Mouse (Mus musculus): ENCODE results near the gene Taar7e. TPM values are rescaled to one million over a fixed set of nuclear protein-coding genes. Genes with fewer than 3 reads are reported as not detected.

Gene Taar7e
- polyA plus RNA-seq (2014; fragmentation: Nextera tagmentation; extraction: Ambion mirVana), result not detected in 2 replicates

DNA sequence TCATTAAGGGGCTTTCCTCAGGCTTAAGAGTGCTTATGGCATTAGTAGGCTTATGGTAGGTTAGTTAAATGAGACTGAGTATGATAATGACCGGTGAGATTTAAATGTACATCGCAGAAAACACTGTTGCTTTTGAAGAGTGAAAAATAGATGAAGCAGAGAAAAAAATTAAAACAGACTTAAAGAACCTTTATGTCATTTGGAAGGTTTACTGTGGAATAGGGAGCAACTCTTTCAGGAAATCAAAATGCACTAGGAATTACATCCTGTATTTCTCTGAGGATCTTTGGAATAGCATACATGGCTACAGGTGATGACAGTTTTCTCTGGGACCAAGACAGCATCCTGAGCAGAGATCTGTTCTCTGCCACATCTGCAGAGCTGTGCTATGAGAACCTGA is at the start of gene Taar7e:
Taar7e (plus strand) TSS at position 301 of the 400 bp plus-strand sequence.
- H3K9ac ChIP-seq (replicated peaks; ENCODE audit: low read depth, low read length), result no peak within 1 kb of the TSS
- ATAC-seq (ENCODE audit: insufficient number of reproducible peaks, insufficient read depth, low FRiP score, low read depth), result no peak
- WGBS, result 91% methylated on average over 2 of the region's 2 CpGs
- no peaks in the 10 kb centered on the region for H3K36me3 ChIP-seq (ENCODE audit: control insufficient read depth, insufficient read depth, low read length)
- no peaks in the 10 kb centered on the region for H3K9me3 ChIP-seq (ENCODE audit: control insufficient read depth, low read depth, low read length)
- no peak within 1 kb of the TSS for H3K4me3 ChIP-seq (ENCODE audit: low read depth, low read length)
- H3K4me2 ChIP-seq (replicated peaks; ENCODE audit: low read depth, low read length), result no peak within 1 kb of the TSS
- H3K4me1 ChIP-seq (ENCODE audit: control insufficient read depth, insufficient read depth, low read length), result no peaks in the 10 kb centered on the region
- no peaks in the 10 kb centered on the region for H3K27me3 ChIP-seq (ENCODE audit: control insufficient read depth, insufficient read depth, low read length)
- no peak within 1 kb of the TSS for H3K27ac ChIP-seq (ENCODE audit: low read length)

DNA sequence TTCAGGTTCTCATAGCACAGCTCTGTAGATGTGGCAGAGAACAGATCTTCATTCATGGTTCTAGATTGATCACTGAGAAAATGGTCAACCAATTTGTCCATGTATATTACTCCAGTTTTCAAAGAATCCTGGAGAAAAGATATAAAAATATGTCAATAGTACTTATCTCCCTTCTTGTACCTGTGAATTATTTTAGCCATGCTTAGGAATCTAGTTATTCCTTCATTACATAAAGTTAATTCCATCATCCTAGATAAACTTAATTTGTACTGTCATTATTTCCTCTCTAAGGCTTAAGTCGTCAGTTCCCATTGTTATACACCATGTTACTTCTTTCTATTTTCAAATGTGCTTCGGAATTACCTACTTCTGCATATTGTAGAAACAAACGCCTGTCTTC is 44.0 kb upstream of the Taar7e start, which contains the start of gene Taar7a:
Taar7a (minus strand) TSS at position 101 of the 400 bp plus-strand sequence.
- Histone ChIP-seq H3K9me3 (ENCODE audit: control insufficient read depth, low read depth, low read length) (no peaks in the 10 kb centered on the region), H3K9ac (replicated peaks; ENCODE audit: low read depth, low read length) (no peak within 1 kb of the TSS), H3K36me3 (ENCODE audit: control insufficient read depth, insufficient read depth, low read length) (no peaks in the 10 kb centered on the region), H3K4me3 (ENCODE audit: low read depth, low read length) (no peak within 1 kb of the TSS), H3K27me3 (ENCODE audit: control insufficient read depth, insufficient read depth, low read length) (no peaks in the 10 kb centered on the region), H3K4me2 (replicated peaks; ENCODE audit: low read depth, low read length) (no peak within 1 kb of the TSS), H3K4me1 (ENCODE audit: control insufficient read depth, insufficient read depth, low read length) (no peaks in the 10 kb centered on the region), H3K27ac (ENCODE audit: low read length) (no peak within 1 kb of the TSS)
- WGBS, result 87% methylated on average over 3 of the region's 3 CpGs
- ATAC-seq (ENCODE audit: insufficient number of reproducible peaks, insufficient read depth, low FRiP score, low read depth), result no peak

DNA sequence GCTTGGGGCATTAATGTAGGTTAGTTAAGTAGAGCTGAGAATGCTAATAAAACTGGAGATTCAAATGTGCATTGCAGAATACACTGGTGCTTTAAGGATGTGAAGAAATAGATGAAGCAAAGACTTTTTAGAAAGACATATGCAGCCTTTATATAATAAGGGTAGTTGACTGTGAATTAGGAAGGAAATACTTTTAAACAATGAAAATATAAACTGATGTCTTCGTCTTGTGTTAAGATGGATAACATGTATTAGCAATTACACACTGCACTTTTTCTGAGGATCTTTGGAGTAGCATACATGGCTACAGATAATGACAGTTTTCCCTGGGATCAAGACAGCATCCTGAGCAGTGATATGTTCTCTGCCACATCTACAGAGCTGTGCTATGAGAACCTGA is 37.8 kb upstream of the Taar7e start, which contains the start of gene Taar7b:
Taar7b (plus strand) TSS at position 301 of the 400 bp plus-strand sequence.
- Histone ChIP-seq H3K27ac (ENCODE audit: low read length) (no peak within 1 kb of the TSS), H3K27me3 (ENCODE audit: control insufficient read depth, insufficient read depth, low read length) (no peaks in the 10 kb centered on the region), H3K36me3 (ENCODE audit: control insufficient read depth, insufficient read depth, low read length) (no peaks in the 10 kb centered on the region), H3K4me2 (replicated peaks; ENCODE audit: low read depth, low read length) (no peak within 1 kb of the TSS), H3K9me3 (ENCODE audit: control insufficient read depth, low read depth, low read length) (no peaks in the 10 kb centered on the region), H3K4me1 (ENCODE audit: control insufficient read depth, insufficient read depth, low read length) (no peaks in the 10 kb centered on the region), H3K9ac (replicated peaks; ENCODE audit: low read depth, low read length) (no peak within 1 kb of the TSS), H3K4me3 (ENCODE audit: low read depth, low read length) (no peak within 1 kb of the TSS)
- no peak for ATAC-seq (ENCODE audit: insufficient number of reproducible peaks, insufficient read depth, low FRiP score, low read depth)
- 68% methylated on average over 1 of the region's 1 CpGs for WGBS

DNA sequence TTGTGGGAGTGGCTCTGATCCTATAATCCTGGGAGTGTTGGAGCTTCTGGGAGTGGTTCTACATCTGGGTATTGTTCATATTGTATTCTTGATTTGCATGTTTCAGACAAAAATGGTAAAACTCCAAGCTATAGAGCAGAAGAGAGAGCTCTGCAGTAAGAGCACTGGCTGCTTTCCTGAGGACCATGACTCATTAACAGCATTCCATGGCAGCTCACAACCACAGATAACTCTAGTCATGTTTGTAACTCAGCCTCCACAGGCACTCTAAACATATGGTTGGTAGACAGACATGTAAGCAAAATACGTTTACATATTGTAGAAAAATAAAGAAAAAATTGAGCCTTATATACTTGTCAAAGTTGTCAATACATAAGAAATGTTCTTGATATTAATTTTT is 31.0 kb upstream of the Taar7e start:
- H3K27ac ChIP-seq (ENCODE audit: low read length), result no peak overlapping the region
- H3K4me1 ChIP-seq (ENCODE audit: control insufficient read depth, insufficient read depth, low read length), result no peaks in the 10 kb centered on the region
- ATAC-seq (ENCODE audit: insufficient number of reproducible peaks, insufficient read depth, low FRiP score, low read depth), result no peak
- H3K9ac ChIP-seq (replicated peaks; ENCODE audit: low read depth, low read length), result no peak overlapping the region
- H3K4me3 ChIP-seq (ENCODE audit: low read depth, low read length), result no peak overlapping the region
- H3K9me3 ChIP-seq (ENCODE audit: control insufficient read depth, low read depth, low read length), result no peaks in the 10 kb centered on the region
- no peaks in the 10 kb centered on the region for H3K36me3 ChIP-seq (ENCODE audit: control insufficient read depth, insufficient read depth, low read length)
- H3K27me3 ChIP-seq (ENCODE audit: control insufficient read depth, insufficient read depth, low read length), result no peaks in the 10 kb centered on the region
- no peak overlapping the region for H3K4me2 ChIP-seq (replicated peaks; ENCODE audit: low read depth, low read length)
- WGBS, result 62% methylated on average over 1 of the region's 1 CpGs

- Histone ChIP-seq H3K4me1 (ENCODE audit: control insufficient read depth, insufficient read depth, low read length) (no peaks in the 10 kb centered on the region), H3K27me3 (ENCODE audit: control insufficient read depth, insufficient read depth, low read length) (no peaks in the 10 kb centered on the region), H3K36me3 (ENCODE audit: control insufficient read depth, insufficient read depth, low read length) (no peaks in the 10 kb centered on the region), H3K9ac (replicated peaks; ENCODE audit: low read depth, low read length) (no peak overlapping the region), H3K9me3 (ENCODE audit: control insufficient read depth, low read depth, low read length) (no peaks in the 10 kb centered on the region), H3K4me3 (ENCODE audit: low read depth, low read length) (no peak overlapping the region), H3K27ac (ENCODE audit: low read length) (no peak overlapping the region), H3K4me2 (replicated peaks; ENCODE audit: low read depth, low read length) (no peak overlapping the region)
- WGBS, result 24% methylated on average over 2 of the region's 2 CpGs
- no peak for ATAC-seq (ENCODE audit: insufficient number of reproducible peaks, insufficient read depth, low FRiP score, low read depth)
Observed at GRCm38 (mm10) chr10:24007034-24007433, 30.4 kb upstream of the Taar7e start.

DNA sequence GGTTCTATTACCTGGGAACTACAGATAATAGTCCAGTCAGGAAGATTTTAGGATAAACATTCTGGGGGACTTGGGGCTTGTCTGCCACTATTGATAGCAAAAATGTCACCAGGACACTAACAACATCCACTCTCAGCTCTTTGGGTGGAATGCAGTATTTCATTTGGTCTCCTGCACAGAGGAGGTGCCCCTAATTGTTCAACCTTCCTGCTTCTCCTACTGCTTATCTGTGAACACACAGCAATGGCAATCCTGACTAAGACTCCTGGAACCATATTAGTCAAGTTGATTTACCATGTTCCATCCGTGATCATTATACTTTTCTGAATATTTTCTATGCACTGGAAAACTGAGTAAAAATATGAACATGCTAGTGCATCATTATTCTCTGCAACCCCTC is 29.3 kb upstream of the Taar7e start:
- no peak overlapping the region for H3K27ac ChIP-seq (ENCODE audit: low read length)
- no peaks in the 10 kb centered on the region for H3K9me3 ChIP-seq (ENCODE audit: control insufficient read depth, low read depth, low read length)
- H3K4me2 ChIP-seq (replicated peaks; ENCODE audit: low read depth, low read length), result no peak overlapping the region
- no peaks in the 10 kb centered on the region for H3K36me3 ChIP-seq (ENCODE audit: control insufficient read depth, insufficient read depth, low read length)
- no peak overlapping the region for H3K9ac ChIP-seq (replicated peaks; ENCODE audit: low read depth, low read length)
- WGBS, result 84% methylated on average over 1 of the region's 1 CpGs
- ATAC-seq (ENCODE audit: insufficient number of reproducible peaks, insufficient read depth, low FRiP score, low read depth), result no peak
- no peak overlapping the region for H3K4me3 ChIP-seq (ENCODE audit: low read depth, low read length)
- no peaks in the 10 kb centered on the region for H3K27me3 ChIP-seq (ENCODE audit: control insufficient read depth, insufficient read depth, low read length)
- no peaks in the 10 kb centered on the region for H3K4me1 ChIP-seq (ENCODE audit: control insufficient read depth, insufficient read depth, low read length)

DNA sequence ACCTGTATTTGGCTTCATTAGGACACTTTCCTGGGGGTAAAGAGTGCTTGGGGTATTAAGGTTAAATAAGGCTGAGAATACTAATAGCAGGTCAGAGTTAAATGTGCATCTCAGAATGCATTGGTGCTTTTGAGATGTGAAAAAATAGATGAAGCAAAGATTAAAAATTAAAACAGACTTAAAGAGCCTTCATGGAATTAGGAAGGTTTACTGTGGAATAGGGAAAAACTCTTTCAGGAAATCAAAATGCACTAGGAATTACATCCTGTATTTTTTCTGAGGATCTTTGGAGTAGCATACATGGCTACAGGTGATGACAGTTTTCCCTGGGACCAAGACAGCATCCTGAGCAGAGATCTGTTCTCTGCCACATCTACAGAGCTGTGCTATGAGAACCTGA is 10.5 kb upstream of the Taar7e start, which contains the start of gene Taar7d:
Taar7d (plus strand) TSS at position 301 of the 400 bp plus-strand sequence.
- Histone ChIP-seq H3K27ac (ENCODE audit: low read length) (no peak within 1 kb of the TSS), H3K9ac (replicated peaks; ENCODE audit: low read depth, low read length) (no peak within 1 kb of the TSS), H3K36me3 (ENCODE audit: control insufficient read depth, insufficient read depth, low read length) (no peaks in the 10 kb centered on the region), H3K9me3 (ENCODE audit: control insufficient read depth, low read depth, low read length) (no peaks in the 10 kb centered on the region), H3K4me1 (ENCODE audit: control insufficient read depth, insufficient read depth, low read length) (no peaks in the 10 kb centered on the region), H3K4me3 (ENCODE audit: low read depth, low read length) (no peak within 1 kb of the TSS), H3K4me2 (replicated peaks; ENCODE audit: low read depth, low read length) (no peak within 1 kb of the TSS), H3K27me3 (ENCODE audit: control insufficient read depth, insufficient read depth, low read length) (no peaks in the 10 kb centered on the region)
- ATAC-seq (ENCODE audit: insufficient number of reproducible peaks, insufficient read depth, low FRiP score, low read depth), result no peak

- H3K9me3 ChIP-seq (ENCODE audit: control insufficient read depth, low read depth, low read length), result no peaks in the 10 kb centered on the region
- no peaks in the 10 kb centered on the region for H3K4me1 ChIP-seq (ENCODE audit: control insufficient read depth, insufficient read depth, low read length)
- ATAC-seq (ENCODE audit: insufficient number of reproducible peaks, insufficient read depth, low FRiP score, low read depth), result no peak
- H3K4me3 ChIP-seq (ENCODE audit: low read depth, low read length), result no peak overlapping the region
- no peaks in the 10 kb centered on the region for H3K36me3 ChIP-seq (ENCODE audit: control insufficient read depth, insufficient read depth, low read length)
- H3K4me2 ChIP-seq (replicated peaks; ENCODE audit: low read depth, low read length), result no peak overlapping the region
- H3K9ac ChIP-seq (replicated peaks; ENCODE audit: low read depth, low read length), result no peak overlapping the region
- H3K27ac ChIP-seq (ENCODE audit: low read length), result no peak overlapping the region
- no peaks in the 10 kb centered on the region for H3K27me3 ChIP-seq (ENCODE audit: control insufficient read depth, insufficient read depth, low read length)
Observed at GRCm38 (mm10) chr10:24031347-24031746, 6.1 kb upstream of the Taar7e start.

DNA sequence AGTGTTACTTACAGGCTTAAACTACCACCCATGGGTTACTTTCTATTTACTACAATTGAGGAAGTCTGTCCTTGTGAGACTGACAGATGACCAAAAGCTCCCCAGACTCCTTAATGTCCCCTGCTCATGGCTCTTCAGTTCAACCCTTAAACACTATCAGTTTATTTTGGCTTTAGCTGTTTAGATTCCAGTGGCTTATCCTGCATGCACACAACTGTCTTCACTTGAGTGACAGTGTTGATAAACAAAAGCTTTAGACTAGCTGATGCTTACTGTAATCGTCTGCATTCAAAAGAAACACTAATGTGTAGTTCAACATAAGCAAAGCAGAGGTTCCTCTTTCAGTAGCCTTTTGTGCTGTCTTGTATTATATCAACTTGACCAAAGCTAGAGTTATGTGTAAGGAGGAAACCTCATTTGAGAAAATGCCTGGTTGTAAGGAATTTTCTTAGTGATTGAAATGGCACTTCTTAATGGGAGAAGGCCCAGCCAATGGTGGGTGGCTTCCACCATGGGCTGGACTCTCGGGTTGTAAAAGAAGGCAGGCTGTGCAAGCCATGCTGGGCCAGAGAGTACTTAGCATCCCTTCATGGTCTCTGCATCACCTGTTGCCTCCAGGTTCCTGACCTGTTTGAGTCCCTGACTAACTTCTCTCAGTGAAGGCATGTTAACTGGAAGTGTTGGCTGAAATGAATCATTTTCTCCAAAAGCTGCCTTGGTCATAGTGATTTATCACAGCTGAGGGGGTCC is 2.9 kb downstream of the Taar7e start:
- no peak for ATAC-seq (ENCODE audit: insufficient number of reproducible peaks, insufficient read depth, low FRiP score, low read depth)
- 38% methylated on average over 2 of the region's 2 CpGs for WGBS
- Histone ChIP-seq H3K27ac (ENCODE audit: low read length) (no peak overlapping the region), H3K9me3 (ENCODE audit: control insufficient read depth, low read depth, low read length) (no peaks in the 10 kb centered on the region), H3K4me1 (ENCODE audit: control insufficient read depth, insufficient read depth, low read length) (no peaks in the 10 kb centered on the region), H3K27me3 (ENCODE audit: control insufficient read depth, insufficient read depth, low read length) (no peaks in the 10 kb centered on the region), H3K4me2 (replicated peaks; ENCODE audit: low read depth, low read length) (no peak overlapping the region), H3K36me3 (ENCODE audit: control insufficient read depth, insufficient read depth, low read length) (no peaks in the 10 kb centered on the region), H3K4me3 (ENCODE audit: low read depth, low read length) (no peak overlapping the region), H3K9ac (replicated peaks; ENCODE audit: low read depth, low read length) (no peak overlapping the region)
